Mouse (Mus musculus) testis, adult 2 months (tissue): Measurements from ENCODE around the gene Pard3b.

ENCODE experiments used
- CTCF ChIP-seq: fragments of 200-500 bp; IDR thresholded peaks from 2 replicates; pipeline ENCODE4 v1.5.1; 2012; ENCODE audit warnings: low read depth, mild to moderate bottlenecking, inconsistent platforms, low read length, moderate library complexity; ENCODE audit not compliant: control insufficient read depth, insufficient read depth, insufficient replicate concordance
- POLR2A ChIP-seq: fragments of 200-500 bp; IDR thresholded peaks from 2 replicates; pipeline ENCODE4 v1.6.1; 2012; ENCODE audit warnings: low read depth, mild to moderate bottlenecking, inconsistent platforms, low read length, moderate library complexity; ENCODE audit not compliant: control insufficient read depth

DNA sequence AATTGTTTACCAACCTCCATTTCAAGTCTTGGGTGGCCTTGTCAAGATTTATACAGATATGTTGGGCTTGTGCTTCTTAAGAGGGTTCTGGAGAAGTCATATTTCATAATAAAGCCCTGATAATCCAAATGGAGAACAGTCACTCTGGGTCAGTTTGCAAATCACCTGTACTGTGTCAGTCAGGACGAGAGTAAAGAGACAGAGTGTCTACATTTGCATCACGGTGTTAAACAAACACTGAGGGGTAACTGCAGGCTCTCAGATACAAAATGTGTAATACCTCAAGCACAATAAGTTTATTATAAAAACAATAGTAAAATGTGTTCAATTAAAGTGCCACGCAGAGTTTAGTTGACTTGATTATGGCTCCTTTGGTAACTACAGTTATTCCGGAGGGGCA, 91.0 kb downstream of the Pard3b start:
- TF ChIP-seq CTCF (no peak), POLR2A (no peak)
